Mouse (Mus musculus): Measurements from ENCODE around the gene 1300017J02Rik.
A peak's percentile ranks its signal among the peaks of the same experiment; 100 is the strongest.

The 1300017J02Rik gene

GRCm38 (mm10) chr9:103212654-103213420 is 92.0 kb downstream of the 1300017J02Rik start:
- no peak for DNase-seq (ENCODE audit: low spot score)

DNA sequence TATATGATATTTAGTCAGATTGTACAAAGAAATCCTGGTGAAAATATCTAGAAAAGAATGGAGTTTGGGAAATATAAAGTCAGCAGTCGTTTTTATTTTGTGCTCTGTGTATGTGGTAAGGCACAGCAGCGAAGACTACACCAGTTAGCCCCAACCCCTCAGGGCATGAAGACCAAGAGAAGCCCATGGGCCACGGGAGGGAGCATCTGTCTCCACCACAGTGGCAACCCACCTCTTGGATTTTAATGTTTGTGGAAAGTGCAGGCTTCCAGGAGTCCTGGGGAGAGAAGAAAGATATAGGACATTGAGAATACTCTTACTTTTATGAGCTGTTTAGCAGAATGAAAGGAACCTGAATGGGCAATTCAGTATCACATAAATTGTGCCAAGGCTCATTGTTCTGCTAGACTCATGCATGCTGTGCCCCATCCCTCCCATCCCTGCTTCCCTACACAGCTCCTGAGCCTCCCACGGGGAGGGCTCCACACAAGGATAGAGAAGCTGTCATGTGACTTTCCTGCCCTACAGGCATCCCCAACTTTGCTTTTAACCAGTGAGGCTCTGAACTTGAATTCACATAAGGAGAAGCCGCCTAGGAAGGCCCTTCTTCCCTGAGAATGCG is 96.0 kb downstream of the 1300017J02Rik start:
- DNase-seq (ENCODE audit: low spot score) = no peak

DNA sequence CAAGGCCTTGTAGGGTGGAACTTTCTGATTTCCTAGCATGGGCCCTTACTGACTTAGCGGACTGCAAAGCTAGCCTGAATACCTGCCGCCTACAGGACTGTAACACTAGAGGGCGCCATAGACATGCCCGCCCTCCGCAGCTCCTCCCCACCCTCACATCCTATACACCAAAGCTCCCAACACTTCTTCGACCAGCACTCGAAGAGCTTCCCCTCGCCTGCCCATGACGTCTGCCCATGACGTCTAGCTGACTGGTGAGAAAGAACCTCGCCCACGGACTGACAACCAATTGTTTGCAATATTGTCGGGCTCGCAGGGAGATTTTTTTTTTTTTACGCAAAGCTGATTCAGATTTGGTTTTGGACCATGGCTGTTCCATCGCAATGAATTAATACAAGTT is 97.0 kb downstream of the 1300017J02Rik start:
- peak; percentile 81 for DNase-seq (ENCODE audit: low spot score)

- no peak for DNase-seq (ENCODE audit: low spot score)
Observed at GRCm38 (mm10) chr9:103205786-103206185, 99.1 kb downstream of the 1300017J02Rik start.

DNA sequence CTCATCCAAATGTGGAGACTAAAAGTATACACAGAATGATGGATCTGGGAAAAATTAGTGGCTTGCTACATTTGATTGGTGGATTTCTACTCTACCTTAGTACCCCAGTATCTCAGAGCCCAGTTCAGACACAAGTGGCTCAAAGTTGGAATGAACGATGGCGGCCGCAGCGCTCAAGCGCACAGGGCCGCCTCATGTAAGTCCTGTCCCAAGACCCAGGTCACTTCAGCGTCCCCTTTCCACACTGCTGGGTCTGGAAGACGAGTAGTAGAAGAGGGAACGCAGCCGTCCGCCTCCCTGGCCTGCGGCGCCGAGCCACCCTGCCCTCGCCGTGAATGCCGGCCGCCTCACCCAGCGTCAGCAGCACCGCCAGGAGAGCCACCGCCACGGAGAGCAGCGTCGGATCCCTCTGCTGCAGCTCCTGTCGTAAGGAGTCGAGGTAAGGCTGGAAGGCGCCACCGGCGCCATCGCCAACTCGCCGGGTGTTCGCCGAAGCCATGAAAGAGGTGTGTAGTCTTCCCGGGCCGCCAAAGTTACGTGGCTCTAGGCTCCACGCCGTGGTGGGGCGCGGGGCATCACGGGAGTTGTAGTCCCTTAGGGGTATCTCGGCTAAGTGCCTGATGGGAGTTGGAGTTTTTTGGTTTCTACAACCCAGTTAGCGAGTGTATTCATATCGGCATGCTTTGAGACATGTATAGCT is 103.2 kb downstream of the 1300017J02Rik start, which contains the start of gene Srprb:
Gene Srprb (minus strand): TSS at position 577 of the 700 bp plus-strand sequence.
- DNase-seq (ENCODE audit: low spot score) = peak; percentile 95

Measured in lung, postnatal 25 days (tissue).